Mouse (Mus musculus) liver, adult (tissue): ENCODE data around the gene Gm2381.
"Not testable (repeated sequence)": the region's sequence is repeated elsewhere in the genome, so short reads cannot be mapped to it uniquely, and the experiment has no call there.

Experiments
- GATA4 ChIP-seq: IDR thresholded peaks from 2 replicates; pipeline ENCODE4 v1.6.1; 2014; ENCODE audit warnings: mild to moderate bottlenecking, low read length; ENCODE audit not compliant: insufficient replicate concordance

Gm2381 gene

DNA sequence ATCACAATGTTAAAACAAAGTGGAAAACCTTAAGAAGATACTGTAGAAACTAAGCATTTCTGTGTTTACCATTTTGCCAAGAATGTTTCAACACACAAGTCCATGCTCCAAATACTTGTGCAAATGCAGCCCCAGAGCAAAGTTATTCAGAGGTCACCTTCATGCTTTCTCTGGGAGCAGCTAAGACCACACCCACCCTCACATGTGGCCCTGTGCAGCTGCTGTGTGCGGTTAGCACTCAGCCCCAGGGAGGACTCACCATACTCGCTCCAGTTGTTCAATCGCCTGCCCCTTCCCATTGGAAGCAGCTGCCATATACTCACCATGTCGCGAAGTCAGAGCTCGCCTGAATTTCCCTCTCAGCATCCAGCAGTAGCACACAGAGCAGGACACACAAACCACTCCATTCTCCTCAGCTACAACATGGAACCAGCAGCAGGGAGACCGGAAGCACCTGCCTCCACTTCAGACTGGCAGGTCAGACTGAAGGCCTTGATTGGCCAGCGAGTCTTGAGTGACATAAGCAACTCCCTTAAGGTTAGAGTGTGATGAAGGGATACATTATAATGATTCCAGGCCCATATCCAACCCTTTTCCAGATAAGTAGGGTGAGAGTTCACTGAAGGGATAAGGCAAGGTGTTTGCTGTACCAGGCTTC, at the start of gene Gm2381:
TSS of gene Gm2381 (minus strand) at position 434 of the 658 bp plus-strand sequence.
- TF ChIP-seq GATA4 = not testable (repeated sequence)

DNA sequence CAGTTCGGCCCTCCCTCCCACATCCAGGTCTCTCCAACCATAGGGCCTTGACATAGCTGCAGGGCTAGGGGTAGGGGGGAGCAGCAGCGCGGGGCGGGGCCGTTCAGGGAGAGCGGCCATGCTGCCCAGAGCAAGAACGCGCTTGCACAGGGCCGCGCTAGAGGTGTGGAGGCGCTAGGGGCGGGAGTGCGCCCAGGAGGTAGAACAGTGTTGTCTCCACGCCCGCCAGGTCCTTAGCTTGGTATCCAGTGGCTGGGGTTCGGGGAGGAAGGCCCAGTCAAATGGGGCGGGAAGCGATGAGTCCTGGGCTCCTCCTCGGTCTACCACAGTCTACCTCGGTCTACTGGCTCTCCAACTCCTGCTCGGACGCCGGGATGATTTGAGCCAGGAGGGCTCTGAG, 11.1 kb upstream of the Gm2381 start:
- no peak for TF ChIP-seq GATA4

- no peak for TF ChIP-seq GATA4
Measured at GRCm38 (mm10) chr7:42832221-42832620, 34.8 kb downstream of the Gm2381 start.

- not testable (repeated sequence) for TF ChIP-seq GATA4
Measured at GRCm38 (mm10) chr7:42793425-42793824, 73.6 kb downstream of the Gm2381 start, which contains the start of gene Vmn2r62. Vmn2r62 (minus strand) TSS chr7:42793525.
